Mouse (Mus musculus): ENCODE measurements at regions not wholly inside any gene's neighbourhood (a gene's known extent, or its start where the extent isn't known, plus 50 kb on each side); places are given as distances from the start of the nearest gene placed in this dataset.

DNA sequence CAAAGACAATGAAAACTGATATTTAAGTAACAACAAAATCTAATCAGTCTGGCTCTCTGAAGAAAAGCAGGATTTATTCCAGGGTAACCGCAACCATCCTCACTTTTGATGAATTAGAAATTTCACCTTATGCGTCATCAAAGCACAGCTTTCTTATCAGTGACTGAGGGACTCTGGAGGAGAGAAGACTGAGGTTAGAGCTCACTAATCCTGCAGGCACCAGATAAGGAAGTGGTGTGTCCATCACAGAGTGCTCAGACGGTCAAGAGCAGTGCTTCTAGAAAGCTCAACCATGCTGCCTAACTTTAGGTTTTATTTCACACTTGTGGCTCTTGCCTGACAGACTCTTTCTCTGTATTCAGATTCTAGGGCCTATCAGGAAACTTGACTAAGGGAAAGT is 1021.2 kb upstream of the Adgrl4 start:
- no peak for DNase-seq (ENCODE audit: low read depth, low spot score)

DNA sequence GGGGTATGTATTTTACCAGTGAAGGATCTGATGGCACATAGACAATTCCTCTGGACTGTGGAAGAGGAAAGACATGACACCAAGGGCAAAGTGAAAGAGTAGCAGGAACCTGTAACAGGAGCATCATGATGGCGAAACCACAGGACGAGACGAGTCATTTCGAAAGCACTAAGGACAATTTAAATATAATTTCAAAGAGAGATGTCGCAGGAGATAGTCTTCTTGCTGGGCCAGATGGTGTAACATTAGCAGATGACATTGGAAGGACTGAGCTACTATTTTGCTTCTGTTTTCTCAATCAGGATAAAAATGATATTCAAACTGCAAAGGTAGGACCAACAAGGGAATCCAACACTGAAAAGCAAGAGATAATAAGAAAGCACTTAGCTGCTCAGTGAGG is 1009.7 kb upstream of the Adgrl4 start:
- no peak for DNase-seq (ENCODE audit: low read depth, low spot score)

GRCm38 (mm10) chr3:150431291-150431690 is 1006.4 kb upstream of the Adgrl4 start:
- DNase-seq (ENCODE audit: low read depth, low spot score): no peak

DNA sequence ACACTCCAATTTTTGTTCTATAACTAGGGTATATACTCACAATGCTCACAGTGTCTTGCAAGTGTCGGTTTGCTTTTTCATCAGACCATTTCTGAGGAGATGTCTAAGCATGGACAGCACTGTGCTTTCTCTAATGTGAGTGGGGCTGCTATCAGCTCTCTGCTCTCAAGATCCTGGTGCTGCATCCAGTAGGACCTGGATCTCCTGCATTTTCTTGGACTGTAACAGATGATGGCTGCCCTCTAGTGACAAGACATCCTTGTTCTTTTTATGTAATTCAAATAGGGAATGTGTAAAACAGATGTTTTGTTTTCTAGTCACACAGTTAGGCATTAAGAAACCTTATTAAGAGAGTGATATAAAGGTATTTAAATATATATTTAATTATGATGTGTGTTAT is 1002.5 kb upstream of the Adgrl4 start:
- peak; percentile 28 for DNase-seq (ENCODE audit: low read depth, low spot score)

GRCm38 (mm10) chr3:150435818-150436607 is 1001.7 kb upstream of the Adgrl4 start:
- DNase-seq (ENCODE audit: low read depth, low spot score): no peak

All from 3T3-L1 (cell line).